In genomic region chr15:101128181-101129089, GRCm38 (mm10) we compare ENCODE assay signal across 8 mouse cellular contexts. TPM values are rescaled to one million over a fixed set of nuclear protein-coding genes. Genes with fewer than 3 reads are reported as not detected.
A peak's percentile ranks its signal among the peaks of the same experiment; 100 is the strongest.
DNase-seq lines count a peak whose midpoint lies in the region; ATAC-seq lines count a peak whose summit lies in the region.

Acvrl1 (plus strand) TSS chr15:101128522.

- ATAC-seq in hindbrain, embryonic 16.5 days, result no peak
- no peak for ATAC-seq in limb, embryonic 15.5 days (ENCODE audit: insufficient number of reproducible peaks, low FRiP score, low TSS enrichment, low read depth)
- no peak for ATAC-seq in neural tube, embryonic 15.5 days (ENCODE audit: low FRiP score)

- H3K4me2 ChIP-seq in hindbrain, embryonic 16.5 days (ENCODE audit: low read length), result peak within 1 kb of the TSS; percentile 60
- peak within 1 kb of the TSS; percentile 84 for H3K4me2 ChIP-seq in limb, embryonic 15.5 days
- peak within 1 kb of the TSS; percentile 50 for H3K4me2 ChIP-seq in neural tube, embryonic 15.5 days

- H3K9ac ChIP-seq in hindbrain, embryonic 16.5 days (ENCODE audit: low read depth, low read length), result peak within 1 kb of the TSS; percentile 59
- H3K9ac ChIP-seq in limb, embryonic 15.5 days, result peak within 1 kb of the TSS; percentile 49
- peak within 1 kb of the TSS; percentile 5; the same call in 1 of the 2 replicates for H3K9ac ChIP-seq in neural tube, embryonic 15.5 days (replicated peaks)

- WGBS in hindbrain, embryonic 16.5 days, result 4% methylated on average over 45 of the region's 46 CpGs
- WGBS in limb, embryonic 15.5 days, result 4% methylated on average over 45 of the region's 46 CpGs
- WGBS in neural tube, embryonic 15.5 days, result 4% methylated on average over 46 of the region's 46 CpGs

- H3K9me3 ChIP-seq in hindbrain, embryonic 16.5 days (ENCODE audit: control insufficient read depth, low read length), result no peaks in the 10 kb centered on the region
- H3K9me3 ChIP-seq in limb, embryonic 15.5 days, result no peaks in the 10 kb centered on the region
- H3K9me3 ChIP-seq in neural tube, embryonic 15.5 days (replicated peaks), result no peaks in the 10 kb centered on the region

- peaks cover 13% of the 10 kb centered on the region for H3K4me1 ChIP-seq in hindbrain, embryonic 16.5 days (ENCODE audit: control insufficient read depth, insufficient read depth, low read depth, low read length)
- H3K4me1 ChIP-seq in limb, embryonic 15.5 days, result peaks cover 40% of the 10 kb centered on the region
- H3K4me1 ChIP-seq in neural tube, embryonic 15.5 days, result peaks cover 21% of the 10 kb centered on the region

- DNase-seq in urinary bladder, postnatal 14 days (ENCODE audit: low spot score), result peak; percentile 62
- DNase-seq in urinary bladder, postnatal 10 days (ENCODE audit: low spot score), result no peak
- peak; percentile 16 to 66 for DNase-seq in gastrocnemius, postnatal 36 days
- no peak for DNase-seq in natural killer cell, adult 2 months (ENCODE audit: low spot score in 2 of 2)
- DNase-seq in cerebellum, adult 9-10 months, result no peak

- peak within 1 kb of the TSS; percentile 36 for H3K4me3 ChIP-seq in hindbrain, embryonic 16.5 days (ENCODE audit: low read length)
- H3K4me3 ChIP-seq in limb, embryonic 15.5 days, result peak within 1 kb of the TSS; percentile 48
- peak within 1 kb of the TSS; percentile 28 for H3K4me3 ChIP-seq in neural tube, embryonic 15.5 days (replicated peaks)

- intact Hi-C loops in gastrocnemius, postnatal 36 days (cut with DNase I), result no loop called here

- H3K27ac ChIP-seq in hindbrain, embryonic 16.5 days (ENCODE audit: low read depth, low read length), result no peak within 1 kb of the TSS
- 0 out of 2 replicates have a peak within 1 kb of the TSS, but pooled peaks have one; percentile 43 for H3K27ac ChIP-seq in limb, embryonic 15.5 days
- H3K27ac ChIP-seq in neural tube, embryonic 15.5 days (replicated peaks), result no peak within 1 kb of the TSS

- peaks cover 26% of the 10 kb centered on the region for H3K27me3 ChIP-seq in hindbrain, embryonic 16.5 days (replicated peaks; ENCODE audit: control insufficient read depth, insufficient read depth, low read length)
- peaks cover 22% of the 10 kb centered on the region; the same call in 1 of the 2 replicates for H3K27me3 ChIP-seq in limb, embryonic 15.5 days
- H3K27me3 ChIP-seq in neural tube, embryonic 15.5 days (replicated peaks), result peaks cover 49% of the 10 kb centered on the region

- no peaks in the 10 kb centered on the region for H3K36me3 ChIP-seq in hindbrain, embryonic 16.5 days (ENCODE audit: control insufficient read depth, insufficient read depth, low read length)
- H3K36me3 ChIP-seq in limb, embryonic 15.5 days, result no peaks in the 10 kb centered on the region
- no peaks in the 10 kb centered on the region for H3K36me3 ChIP-seq in neural tube, embryonic 15.5 days

RNA-seq across cellular contexts. Expression of gene Acvrl1, which starts in this region (rescaled TPM):
- 1 to 10 TPM; 8.5 to 9.2 TPM for total RNA-seq in gastrocnemius, postnatal 36 days (2021)
- 10.2 and 12.7 TPM in 2 replicates for polyA plus RNA-seq in hindbrain, embryonic 16.5 days (2015; fragmentation: Nextera tagmentation; extraction: Ambion mirVana)
- polyA plus RNA-seq in limb, embryonic 15.5 days (2015; fragmentation: Nextera tagmentation; extraction: Ambion mirVana), result 16.3 and 17.7 TPM in 2 replicates
- polyA plus RNA-seq in neural tube, embryonic 15.5 days (2015; fragmentation: Nextera tagmentation; extraction: Ambion mirVana), result 9.5 and 12.6 TPM in 2 replicates

Comparison
In these comparisons a context has a peak if more than half of its experiments do, and no peak if none do; other contexts are left out.
1. DNase-seq: peak in urinary bladder, postnatal 14 days (single experiment) and gastrocnemius, postnatal 36 days (2 of 2); none in urinary bladder, postnatal 10 days (single experiment), natural killer cell, adult 2 months (0 of 2) and cerebellum, adult 9-10 months (single experiment).
2. H3K9ac ChIP-seq: peak in every context shown above with its lines; median percentile 59 in hindbrain, embryonic 16.5 days; 49 in limb, embryonic 15.5 days; 5 in neural tube, embryonic 15.5 days.
3. Peak in every context shown above with its lines, with median percentiles within 50 percentile points of each other: H3K4me2 ChIP-seq and H3K4me3 ChIP-seq.